Mouse (Mus musculus) myocyte (in vitro differentiated cells): ENCODE results near the gene Zcchc14.

ENCODE experiments used
- CEBPB ChIP-seq: IDR thresholded peaks from 2 replicates; pipeline ENCODE4 v1.6.1; 2011; ENCODE audit warnings: mild to moderate bottlenecking, moderate library complexity; ENCODE audit not compliant: poor library complexity, insufficient read depth, severe bottlenecking
- E2F4 ChIP-seq: IDR thresholded peaks from one replicate; pipeline ENCODE4 v1.6.1; 2011; ENCODE audit warnings: mild to moderate bottlenecking, control low read depth, moderate library complexity; ENCODE audit not compliant: insufficient read depth
- MAX ChIP-seq: IDR thresholded peaks from one replicate; pipeline ENCODE4 v1.6.1; 2011; ENCODE audit warnings: low read depth, mild to moderate bottlenecking, control low read depth
- MYOD1 ChIP-seq, 3 experiments: IDR thresholded peaks; one replicate each; pipeline ENCODE4 v1.6.1; 2011; ENCODE audit warnings: control low read depth in 2 of 3, low read depth in 2 of 3, mild to moderate bottlenecking in 2 of 3, moderate library complexity in 1 of 3; ENCODE audit not compliant: insufficient read length in 2 of 3, control insufficient read depth in 1 of 3
- MYOG ChIP-seq, 3 experiments: IDR thresholded peaks; one replicate each; pipeline ENCODE4 v1.6.1; 2011; ENCODE audit warnings: control low read depth in 2 of 3, low read depth in 2 of 3, mild to moderate bottlenecking in 2 of 3; ENCODE audit not compliant: insufficient read length in 2 of 3, control insufficient read depth in 1 of 3, insufficient read depth in 1 of 3
- POLR2A ChIP-seq: IDR thresholded peaks from one replicate; pipeline ENCODE4 v1.6.1; 2011; ENCODE audit warnings: low read depth, mild to moderate bottlenecking, control low read depth, moderate library complexity; ENCODE audit not compliant: insufficient read length
- POLR2AphosphoS2 ChIP-seq: IDR thresholded peaks from one replicate; pipeline ENCODE4 v1.6.1; 2011; ENCODE audit warnings: low read depth, control low read depth; ENCODE audit not compliant: insufficient read length
- SRF ChIP-seq: IDR thresholded peaks from one replicate; pipeline ENCODE4 v1.6.1; 2011; ENCODE audit warnings: low read depth; ENCODE audit not compliant: control insufficient read depth, insufficient read length
- TCF12 ChIP-seq: IDR thresholded peaks from one replicate; pipeline ENCODE4 v1.6.1; 2011; ENCODE audit warnings: mild to moderate bottlenecking, control low read depth; ENCODE audit not compliant: poor library complexity, insufficient read depth, severe bottlenecking
- TCF3 ChIP-seq: IDR thresholded peaks from one replicate; pipeline ENCODE4 v1.6.1; 2011; ENCODE audit warnings: low read depth, control low read depth; ENCODE audit not compliant: insufficient read length
- USF1 ChIP-seq: IDR thresholded peaks from one replicate; pipeline ENCODE4 v1.6.1; 2011; ENCODE audit warnings: low read depth, mild to moderate bottlenecking, control low read depth, moderate library complexity

- TF ChIP-seq MAX (no peak), POLR2AphosphoS2 (no peak), POLR2A (no peak), MYOD1 (IDR thresholded peaks at IDR 0.05; ENCODE audit: control insufficient read depth in 1 of 3, insufficient read length in 2 of 3, low read depth in 2 of 3) (no peak), USF1 (no peak), E2F4 (no peak), TCF3 (no peak), MYOG (IDR thresholded peaks at IDR 0.05; ENCODE audit: control insufficient read depth in 1 of 3, insufficient read depth in 1 of 3, insufficient read length in 2 of 3, low read depth in 2 of 3) (no peak), TCF12 (no peak), CEBPB (no peak), SRF (no peak)
These were observed 47.2 kb upstream of the Zcchc14 start for GRCm38 (mm10) chr8:121699936-121700335.
